Mouse (Mus musculus) ES-E14 (cell line): ENCODE results near the gene Slc38a7. TPM values are rescaled to one million over a fixed set of nuclear protein-coding genes. Genes with fewer than 3 reads are reported as not detected.
"Not testable (repeated sequence)": the region's sequence is repeated elsewhere in the genome, so short reads cannot be mapped to it uniquely, and the experiment has no call there.

ENCODE experiments used
- DNase-seq: peaks from one replicate; pipeline ENCODE4 v3.0.0-alpha.2; 2013; ENCODE audit warnings: low read depth, low spot score
- H3K27ac ChIP-seq: 2 replicates; pipeline ENCODE4 v1.5.1; 2012; ENCODE audit warnings: low read depth, mild to moderate bottlenecking, low read length, moderate library complexity, mixed read lengths; ENCODE audit not compliant: poor library complexity, insufficient read depth, severe bottlenecking
- H3K36me3 ChIP-seq: 2 replicates; pipeline ENCODE4 v1.6.1; 2012; ENCODE audit warnings: mild to moderate bottlenecking, low read length, moderate library complexity, mixed read lengths; ENCODE audit not compliant: control insufficient read depth, poor library complexity, insufficient read depth, severe bottlenecking
- H3K4me1 ChIP-seq, 2 experiments: fragments of 150-350 bp in 1 of 2; sonication (generic) in 1 of 2; 2 replicates each; pipeline ENCODE4 v1.6.1; 2012; ENCODE audit warnings: low read length in 2 of 2, mild to moderate bottlenecking in 1 of 2, mixed read lengths in 1 of 2; ENCODE audit not compliant: control insufficient read depth in 2 of 2, insufficient read depth in 2 of 2, poor library complexity in 1 of 2
- H3K4me3 ChIP-seq, 2 experiments: fragments of 150-350 bp in 1 of 2; sonication (generic) in 1 of 2; 2 replicates each; pipeline ENCODE4 v1.5.1; 2012; ENCODE audit warnings: low read length in 2 of 2, low read depth in 1 of 2, mild to moderate bottlenecking in 1 of 2, mixed read lengths in 1 of 2; ENCODE audit not compliant: insufficient read depth in 1 of 2, poor library complexity in 1 of 2, severe bottlenecking in 1 of 2
- H3K9ac ChIP-seq: 2 replicates; pipeline ENCODE4 v1.6.1; 2012; ENCODE audit warnings: low read depth, mild to moderate bottlenecking, low read length, mixed read lengths; ENCODE audit not compliant: poor library complexity, insufficient read depth, severe bottlenecking
- H3K9me3 ChIP-seq: fragments of 150-350 bp; sonication (generic); 2 replicates; pipeline ENCODE4 v1.6.1; 2012; ENCODE audit warnings: low read depth, mild to moderate bottlenecking, low read length; ENCODE audit not compliant: control insufficient read depth, insufficient read depth
- CHD2 ChIP-seq: IDR thresholded peaks from 2 replicates; pipeline ENCODE4 v1.6.1; 2014; ENCODE audit warnings: mild to moderate bottlenecking, low read depth, low read length, inconsistent platforms
- HCFC1 ChIP-seq: IDR thresholded peaks from 2 replicates; pipeline ENCODE4 v1.6.1; 2012; ENCODE audit warnings: low read length, inconsistent platforms, borderline replicate concordance; ENCODE audit not compliant: insufficient read depth
- MAFK ChIP-seq: IDR thresholded peaks from 2 replicates; pipeline ENCODE4 v1.6.1; 2014; ENCODE audit warnings: mild to moderate bottlenecking, low read depth, low read length, inconsistent platforms; ENCODE audit not compliant: insufficient read depth
- ZC3H11A ChIP-seq: IDR thresholded peaks from 2 replicates; pipeline ENCODE4 v1.6.1; 2012; ENCODE audit warnings: low read depth, mild to moderate bottlenecking, inconsistent platforms, low read length, borderline replicate concordance
- ZNF384 ChIP-seq: IDR thresholded peaks from 2 replicates; pipeline ENCODE4 v1.6.1; 2012; ENCODE audit warnings: low read depth, low read length, inconsistent platforms
- in situ Hi-C, 2 experiments: fragments of 600-800 bp; cut with MboI; formaldehyde crosslinking; loops; one replicate each; pipeline ENCODE4 v1.15.1; 2025; ENCODE audit warnings: low sequenced_read_pairs in 2 of 2, inconsistent platforms in 1 of 2; ENCODE audit not compliant: unreplicated experiment in 2 of 2
- total RNA-seq: library from RNA; depleted of rRNA; stranded (reverse); fragments of 300-350 nt; gene quantifications from 2 replicates; pipeline ENCODE4 v1.2.3, GENCODE M21; 2012; rRNA removed

Gene Slc38a7
- total RNA-seq, 1 experiment, result 47.9 TPM

DNA sequence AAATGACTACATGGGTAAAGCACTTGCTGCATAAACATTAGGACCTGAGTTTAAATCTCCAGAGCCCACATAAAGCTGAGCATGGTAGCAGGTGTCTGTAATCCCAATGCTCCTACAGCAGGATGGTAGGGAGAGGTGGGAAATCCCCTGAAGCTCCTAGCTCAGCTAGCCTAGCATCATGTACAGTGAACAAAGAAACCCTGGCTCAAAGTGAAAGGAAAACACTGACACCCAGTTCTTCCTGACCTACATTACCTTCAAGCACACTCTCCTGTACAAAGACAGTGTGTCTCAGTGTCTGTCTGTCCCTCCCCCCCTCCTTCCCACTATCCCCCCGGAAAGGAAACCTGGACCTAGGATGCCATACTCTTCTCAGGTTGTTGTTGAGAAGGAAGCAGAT, 53.4 kb downstream of the Slc38a7 start:
- no peak for DNase-seq
- Histone ChIP-seq H3K9me3 (no peaks in the 10 kb centered on the region), H3K27ac (no peak overlapping the region), H3K36me3 (peaks cover 10% of the 10 kb centered on the region; the same call in 1 of the 2 replicates), H3K4me3 (no peak overlapping the region), H3K9ac (no peak overlapping the region), H3K4me1 (peaks cover 8 to 18% of the 10 kb centered on the region in 2 experiments)
- no peak for TF ChIP-seq CHD2
- TF ChIP-seq ZNF384, result no peak
- TF ChIP-seq HCFC1, result no peak
- no peak for TF ChIP-seq ZC3H11A
- TF ChIP-seq MAFK, result no peak
- in situ Hi-C loops, result no loop called here

DNA sequence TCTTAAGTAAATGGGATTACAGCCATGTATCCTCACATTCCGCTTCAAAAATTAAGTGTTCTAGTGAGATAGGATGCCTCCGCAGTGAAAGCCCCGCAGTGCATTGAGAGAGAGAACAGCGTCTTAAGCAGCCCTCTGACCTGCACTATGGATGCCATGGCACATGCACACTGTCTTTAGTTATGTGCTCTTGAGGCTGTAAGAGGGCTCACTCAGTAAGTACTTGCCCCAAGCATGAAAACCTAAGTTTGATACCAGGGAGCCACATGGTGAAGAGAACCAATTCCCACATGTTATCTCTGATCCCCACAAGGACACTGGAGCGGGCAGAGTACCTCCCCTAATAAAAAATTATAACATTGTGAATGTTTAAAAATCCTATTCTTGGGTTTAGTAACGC, 54.2 kb downstream of the Slc38a7 start:
- Histone ChIP-seq H3K4me3 (no peak overlapping the region), H3K9ac (no peak overlapping the region), H3K9me3 (no peaks in the 10 kb centered on the region), H3K27ac (no peak overlapping the region), H3K36me3 (peaks cover 6% of the 10 kb centered on the region; the same call in 1 of the 2 replicates), H3K4me1 (peaks cover 10 to 15% of the 10 kb centered on the region in 2 experiments)
- DNase-seq, result no peak
- in situ Hi-C loops, result no loop called here
- no peak for TF ChIP-seq MAFK
- TF ChIP-seq ZNF384, result no peak
- TF ChIP-seq HCFC1, result no peak

DNA sequence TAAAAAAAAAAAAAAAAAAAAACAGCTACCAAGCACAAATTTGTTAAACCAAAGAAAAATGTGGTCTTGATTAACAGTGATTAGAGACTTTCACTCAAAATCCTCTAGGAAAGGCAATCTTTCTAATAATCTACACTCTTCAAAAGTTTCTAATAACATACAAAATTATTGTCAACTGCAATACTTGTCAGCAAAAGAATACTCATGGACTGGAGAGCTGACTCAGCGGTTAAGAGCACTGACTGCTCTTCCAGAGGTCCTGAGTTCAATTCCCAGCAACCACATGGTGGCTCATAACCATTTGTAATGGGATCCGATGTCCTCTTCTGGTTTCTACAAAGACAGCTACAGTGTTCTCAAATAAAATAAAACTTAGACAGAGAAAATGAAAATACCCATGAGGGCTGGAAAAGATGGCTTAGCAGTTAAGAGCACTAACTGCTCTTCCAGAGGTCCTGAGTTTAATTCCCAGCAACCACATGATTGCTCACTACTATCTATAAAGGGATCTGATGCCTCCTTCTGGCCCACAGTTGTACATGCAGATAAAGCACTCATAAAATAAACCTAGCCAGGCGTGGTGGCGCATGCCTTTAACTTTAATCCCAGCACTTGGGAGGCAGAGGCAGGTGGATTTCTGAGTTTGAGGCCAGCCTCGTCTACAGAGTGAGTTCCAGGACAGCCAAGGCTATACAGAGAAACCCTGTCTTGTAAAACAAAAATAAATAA, 57.8 kb downstream of the Slc38a7 start:
- H3K4me1 ChIP-seq, H3K36me3 ChIP-seq, H3K9me3 ChIP-seq, in situ Hi-C loops, H3K4me3 ChIP-seq, H3K9ac ChIP-seq, H3K27ac ChIP-seq, DNase-seq: not testable (repeated sequence)
- peak; percentile 85 for TF ChIP-seq MAFK

Other genes starting within 250 kb of the Slc38a7 start
- gene Gins3, start 220.1 kb downstream of the Slc38a7 start, total RNA-seq, result 12.7 and 13.9 TPM in 2 replicates
- gene Ndrg4, start 176.6 kb downstream of the Slc38a7 start, total RNA-seq, result 9.4 and 12.1 TPM in 2 replicates
- 61.2 and 93.9 TPM in 2 replicates for gene Setd6, start 137.7 kb downstream of the Slc38a7 start, total RNA-seq
- 176 and 207 TPM in 2 replicates for gene Cnot1, start 46.1 kb downstream of the Slc38a7 start, total RNA-seq
- gene Sap18b, start 28.2 kb downstream of the Slc38a7 start, total RNA-seq, result 104 and 109 TPM in 2 replicates
- gene Got2, start 35.0 kb upstream of the Slc38a7 start, total RNA-seq, result 190 and 199 TPM in 2 replicates